Mouse (Mus musculus): ENCODE results near the gene Eef1akmt2.

DNA sequence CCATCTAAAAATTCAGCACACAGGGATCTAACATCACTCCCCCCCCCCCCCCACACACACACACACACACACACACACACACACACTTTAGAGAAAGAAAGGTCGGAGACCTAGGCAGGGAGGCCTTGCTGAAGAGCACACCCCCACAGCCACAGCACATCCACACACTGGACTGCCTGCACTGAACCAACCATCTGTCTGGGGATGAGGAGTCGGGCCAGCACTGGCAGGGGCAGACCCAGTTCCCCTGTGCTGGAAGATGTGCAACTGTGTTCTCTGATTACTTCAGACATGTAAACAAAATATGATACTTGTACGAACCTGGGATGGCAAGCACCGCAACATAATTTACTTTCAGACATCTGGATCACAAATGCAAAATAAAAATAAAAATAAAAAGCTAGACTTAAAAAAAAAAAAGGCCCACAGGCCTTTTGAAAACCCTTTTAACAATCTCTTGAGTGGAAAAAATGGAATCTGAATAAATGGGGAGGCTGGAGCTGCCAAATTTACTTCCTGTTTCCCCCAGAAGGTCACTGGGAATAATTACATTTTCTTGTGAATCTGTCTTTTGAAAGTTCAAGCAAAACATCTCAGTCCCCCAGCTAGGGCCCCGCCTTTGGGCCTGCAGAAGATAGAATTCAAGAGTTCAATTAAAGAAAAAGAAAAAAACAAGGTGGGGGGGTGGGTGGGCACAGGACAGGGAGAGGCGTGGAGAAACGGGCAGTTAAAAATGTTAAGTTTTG is 44.2 kb downstream of the Eef1akmt2 start:
- TF ChIP-seq CTCF (IDR thresholded peaks at IDR 0.05; ENCODE audit: control insufficient read depth, insufficient read depth, low read length), result no peak
- no peak for TF ChIP-seq POLR2A (IDR thresholded peaks at IDR 0.05; ENCODE audit: borderline replicate concordance, control insufficient read depth, low read depth, low read length)
